Mouse (Mus musculus) T-helper 17 cell (primary cell): ENCODE measurements around the gene Rwdd1.
"Not testable (repeated sequence)": the region's sequence is repeated elsewhere in the genome, so short reads cannot be mapped to it uniquely, and the experiment has no call there.

Source experiments
- in situ Hi-C, 2 experiments: fragments of 300-600 bp; cut with MboI, MseI; formaldehyde crosslinking; loops; 1 replicate in 1 of 2; 2 replicates in 1 of 2; pipeline ENCODE4 v1.15.1; 2025; ENCODE audit warnings: high pct_unique_total_duplicates in 2 of 2

Rwdd1 gene

DNA sequence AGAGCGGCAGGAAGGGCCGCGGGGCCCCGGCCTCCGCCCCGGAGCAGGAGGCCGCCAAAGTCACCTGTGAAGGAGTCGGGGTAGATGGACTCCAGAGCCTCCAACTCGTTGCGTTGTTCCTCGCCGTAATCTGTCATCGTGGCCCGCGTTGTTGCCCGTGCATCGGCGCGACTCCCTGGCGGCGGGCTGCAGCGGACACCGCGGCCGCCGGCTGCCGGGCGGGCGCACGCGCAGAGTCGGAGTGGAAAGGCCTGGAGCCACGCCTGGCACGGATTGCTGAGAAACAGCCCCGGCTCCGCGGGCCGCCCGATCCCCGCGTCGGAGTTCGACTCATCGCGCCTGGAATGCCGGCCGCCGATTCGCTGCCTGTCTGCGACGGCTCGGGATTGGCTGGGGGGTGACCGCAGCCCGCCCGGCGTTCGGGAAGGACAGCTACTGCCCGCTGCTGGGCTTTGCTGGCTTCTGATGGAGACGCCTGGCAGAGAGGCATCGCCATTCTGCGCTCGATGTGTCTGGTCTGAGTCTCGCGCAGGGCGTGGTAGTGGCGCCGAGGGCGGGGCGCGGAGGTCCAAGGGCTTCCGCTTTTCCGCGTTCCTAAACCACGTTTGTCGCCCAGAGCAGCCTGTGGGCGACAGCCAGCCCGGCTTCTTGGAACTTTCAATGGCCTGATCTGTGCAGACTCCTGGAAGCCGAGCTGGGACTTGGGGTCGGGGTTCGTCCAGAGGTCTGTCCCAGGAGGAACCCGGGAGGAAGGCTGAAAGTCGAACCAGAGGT lies at the start of gene Rwdd1:
TSS of gene Rwdd1 (minus strand) at position 323 of the 774 bp plus-strand sequence.
- in situ Hi-C loops: loop anchor here (5.0 to 10.0 kb wide), 3 partner anchors 62 to 265 kb away; partner anchors contain the start of gene Tspyl1 (in 1 of the 2)

DNA sequence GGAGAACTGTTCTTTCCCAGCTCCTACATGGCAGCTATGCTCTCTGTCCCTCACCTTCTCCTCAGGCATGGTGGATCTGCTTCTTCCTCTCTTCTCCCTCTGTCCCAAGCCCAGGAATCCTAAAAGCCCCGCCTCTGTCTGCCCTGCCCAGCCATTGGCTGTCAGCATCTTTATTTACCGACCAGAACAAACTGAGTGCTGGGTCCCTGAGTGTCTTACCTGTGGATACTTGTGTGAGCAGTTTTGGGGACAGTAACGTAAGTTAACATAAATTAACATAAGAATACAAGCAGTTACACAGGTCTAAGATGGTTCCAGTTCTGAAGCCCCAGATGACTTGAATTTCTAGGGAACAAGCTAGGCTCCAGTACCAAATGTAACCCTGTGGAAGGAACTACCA lies 47.2 kb upstream of the Rwdd1 start:
- in situ Hi-C loops: no loop called here

DNA sequence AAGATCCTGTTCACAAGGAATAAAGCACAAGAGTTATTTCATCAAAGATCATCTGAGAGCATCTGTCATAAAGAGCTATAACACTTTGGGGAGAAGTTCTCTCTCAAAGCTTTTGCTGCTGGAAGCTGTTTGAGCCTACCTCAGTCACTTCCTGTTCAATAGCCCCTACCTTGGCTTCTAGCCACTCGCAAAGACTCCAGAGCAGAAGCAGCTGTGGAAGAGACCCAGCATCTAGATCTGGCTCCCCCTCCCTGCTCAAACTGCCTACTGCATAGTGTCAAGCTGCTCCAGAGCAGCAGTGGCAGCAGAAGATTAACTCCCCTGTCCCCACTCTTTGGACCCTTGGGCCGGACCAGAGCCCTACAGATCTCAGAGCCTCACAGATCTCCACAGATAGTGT lies 34.6 kb upstream of the Rwdd1 start:
- in situ Hi-C loops: no loop called here

DNA sequence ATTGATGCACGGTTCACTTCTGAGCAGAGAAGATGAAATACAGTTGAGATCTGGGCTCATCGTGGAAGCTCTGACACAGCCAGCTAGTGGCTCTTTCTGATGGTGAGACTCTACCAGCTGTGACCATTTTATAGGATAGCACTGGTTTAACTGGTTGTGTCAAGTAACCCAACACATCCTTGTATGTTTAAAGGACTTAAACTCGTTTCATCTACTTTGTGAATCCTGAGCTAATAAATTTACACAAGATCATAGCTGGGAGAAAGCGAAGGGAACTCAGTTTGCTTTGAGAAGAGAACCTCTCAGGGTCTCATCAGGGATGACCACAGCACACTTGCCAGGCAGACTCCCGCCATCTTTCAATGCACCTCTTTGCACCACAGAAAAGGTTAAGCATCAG lies 24.8 kb upstream of the Rwdd1 start, which contains the start of gene Calhm4:
TSS of gene Calhm4 (minus strand) at position 101 of the 400 bp plus-strand sequence.
- in situ Hi-C loops: no loop called here

DNA sequence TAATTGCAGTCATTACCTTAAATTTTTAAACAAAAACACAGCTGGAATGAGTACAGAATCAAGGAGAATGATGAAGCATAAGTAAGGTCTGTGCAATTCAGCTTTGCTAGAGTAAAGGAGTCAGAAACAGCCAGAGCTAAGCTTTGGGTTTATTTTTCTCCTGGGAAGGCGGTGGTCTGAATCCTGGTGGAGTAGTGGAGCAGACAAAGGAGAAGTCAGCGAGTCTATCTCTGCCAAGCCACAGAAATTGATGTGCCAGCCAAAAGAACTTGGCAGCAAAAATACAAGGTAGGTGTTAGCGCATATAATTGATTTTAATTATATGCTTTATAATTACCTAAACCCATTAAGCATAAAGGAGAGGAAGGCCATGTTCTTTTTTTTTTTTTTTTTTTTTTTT lies 18.0 kb upstream of the Rwdd1 start, which contains the start of gene Trappc3l:
TSS of gene Trappc3l (plus strand) at position 197 of the 400 bp plus-strand sequence.
- in situ Hi-C loops: no loop called here

DNA sequence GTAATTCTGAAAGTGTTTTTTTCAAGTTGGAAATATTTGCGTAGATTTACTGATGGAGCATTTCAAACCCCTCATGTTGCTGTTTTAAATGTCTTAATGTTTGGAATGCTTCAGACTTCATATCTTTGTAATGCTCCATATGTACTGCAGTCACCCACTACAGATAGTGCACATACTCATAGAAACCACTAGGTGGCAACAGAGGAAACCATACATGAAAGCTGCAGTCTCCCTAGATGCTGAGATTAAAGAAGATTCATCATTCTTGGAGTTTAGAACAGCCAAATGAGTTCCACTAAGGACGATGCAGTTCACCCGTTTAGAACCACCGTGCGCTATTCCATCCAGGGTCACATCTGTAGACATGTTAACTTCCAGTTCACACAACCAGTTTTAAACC lies 17.2 kb upstream of the Rwdd1 start:
- in situ Hi-C loops: no loop called here

DNA sequence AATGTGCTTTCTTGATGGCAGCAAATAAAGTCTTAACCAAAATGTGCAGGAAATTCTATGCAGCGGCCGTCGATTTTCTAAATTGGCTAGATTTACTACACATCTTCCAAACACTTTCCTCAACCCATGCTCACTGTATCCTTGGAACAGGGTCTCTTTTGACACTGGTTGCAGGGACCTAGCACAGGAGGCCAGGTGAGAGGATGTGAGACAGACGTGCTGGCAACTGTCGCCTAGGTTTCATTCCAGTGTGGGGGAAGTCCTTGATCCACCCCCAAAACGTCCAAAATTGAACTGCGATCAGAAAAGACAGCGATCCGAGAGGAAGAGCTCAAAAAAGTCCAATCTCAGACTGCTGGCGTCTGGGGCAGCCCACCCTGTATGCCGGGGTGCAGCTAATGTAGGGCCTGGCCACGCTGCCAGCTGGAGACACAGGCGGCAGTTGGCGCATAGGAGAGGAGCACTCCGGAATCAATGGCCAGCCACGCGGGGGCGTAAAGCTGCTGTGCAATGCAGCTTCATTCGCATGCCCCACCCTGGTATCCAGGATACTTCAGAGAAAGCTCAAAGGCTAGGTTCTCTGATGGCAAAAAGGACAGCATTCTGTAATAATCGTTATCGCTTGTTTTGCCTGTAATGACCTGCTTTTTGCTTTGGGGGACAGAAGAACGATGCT lies 14.3 kb upstream of the Rwdd1 start:
- in situ Hi-C loops: no loop called here

DNA sequence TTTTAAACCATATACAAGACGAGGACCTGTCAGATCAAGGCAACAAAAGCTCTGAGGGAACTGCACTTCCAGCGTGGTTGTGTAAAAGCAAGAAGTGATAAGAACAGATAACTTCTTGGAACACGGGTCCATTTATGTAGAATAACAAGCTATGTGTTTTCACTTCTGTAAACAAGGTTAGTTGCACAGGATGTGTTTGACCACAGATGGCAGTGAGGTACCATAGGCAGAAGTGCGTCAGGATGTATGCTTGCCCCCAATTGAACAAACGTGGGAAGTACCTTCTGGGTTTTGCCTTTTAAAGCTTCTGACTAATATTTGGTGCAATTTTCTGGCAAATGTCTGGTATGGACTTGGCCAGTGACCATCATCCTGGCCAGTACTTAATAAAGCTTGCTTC lies 10.9 kb upstream of the Rwdd1 start:
- in situ Hi-C loops: no loop called here

DNA sequence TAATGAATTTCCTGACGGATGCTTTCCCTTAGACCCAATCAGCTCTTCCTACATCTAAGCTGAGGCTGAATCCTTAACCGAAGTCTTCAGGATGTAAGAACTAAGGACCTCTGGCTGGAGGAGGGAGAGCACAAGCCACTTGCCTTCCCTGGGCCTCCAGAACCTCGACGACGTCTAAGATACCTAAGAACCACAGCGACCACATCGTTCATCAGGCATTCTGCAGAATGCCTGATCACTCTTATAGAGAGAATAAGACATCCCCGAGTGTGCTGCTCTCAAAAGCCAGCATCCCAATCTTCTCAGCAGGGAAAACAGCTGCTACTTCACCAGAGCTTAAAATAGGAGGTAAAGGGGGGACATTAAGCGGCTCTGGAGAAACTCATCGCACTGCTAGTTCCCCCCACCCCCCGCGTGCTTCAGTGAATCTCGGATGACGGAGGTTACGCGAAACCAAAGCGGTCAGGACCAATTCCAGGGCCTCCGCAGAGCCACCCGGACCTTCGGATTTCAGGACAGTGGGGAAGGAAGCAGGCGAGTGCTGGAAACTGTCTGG lies 600 bp downstream of the Rwdd1 start:
- in situ Hi-C loops: loop anchor here in 1 of 2 experiments (5.0 kb wide), 2 partner anchors 62 to 258 kb away; no protein-coding TSS in a partner anchor

DNA sequence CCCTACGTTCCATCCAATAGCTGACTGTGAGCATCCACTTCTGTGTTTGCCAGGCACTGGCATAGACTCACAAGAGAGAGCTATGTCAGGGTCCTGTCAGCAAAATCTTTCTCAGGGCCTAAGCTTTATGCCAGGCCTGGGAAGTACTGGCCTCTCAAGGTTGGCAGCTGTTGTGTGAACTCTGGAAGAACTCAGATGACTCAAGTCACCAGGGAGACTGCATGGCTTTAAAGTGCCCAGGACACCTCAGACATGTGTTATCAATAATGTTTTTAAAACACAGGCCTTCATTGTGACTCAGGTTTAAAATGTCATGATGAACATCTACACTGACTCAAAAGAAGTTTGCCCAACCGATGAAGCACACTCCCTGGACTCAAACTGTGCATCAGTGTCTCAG lies 6.2 kb downstream of the Rwdd1 start:
- in situ Hi-C loops: no loop called here

DNA sequence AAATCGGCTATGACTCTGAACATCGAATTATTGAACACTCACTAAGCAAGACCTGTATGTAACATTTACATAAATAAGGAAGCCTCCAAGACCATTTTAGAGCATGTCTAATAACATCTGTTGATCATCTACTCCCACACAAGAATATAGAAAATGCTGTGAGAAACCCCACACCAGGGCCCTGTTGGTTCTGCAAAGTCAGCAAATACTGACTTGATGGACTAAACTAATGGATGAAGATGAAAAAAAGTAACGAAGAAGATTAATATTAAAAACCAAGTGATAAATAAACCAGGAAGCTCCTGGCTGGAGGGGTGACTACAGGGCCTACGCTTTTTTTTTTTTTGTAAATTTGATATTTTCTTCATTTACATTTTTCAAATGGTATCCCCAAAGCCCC lies 6.8 kb downstream of the Rwdd1 start:
- in situ Hi-C loops: no loop called here

DNA sequence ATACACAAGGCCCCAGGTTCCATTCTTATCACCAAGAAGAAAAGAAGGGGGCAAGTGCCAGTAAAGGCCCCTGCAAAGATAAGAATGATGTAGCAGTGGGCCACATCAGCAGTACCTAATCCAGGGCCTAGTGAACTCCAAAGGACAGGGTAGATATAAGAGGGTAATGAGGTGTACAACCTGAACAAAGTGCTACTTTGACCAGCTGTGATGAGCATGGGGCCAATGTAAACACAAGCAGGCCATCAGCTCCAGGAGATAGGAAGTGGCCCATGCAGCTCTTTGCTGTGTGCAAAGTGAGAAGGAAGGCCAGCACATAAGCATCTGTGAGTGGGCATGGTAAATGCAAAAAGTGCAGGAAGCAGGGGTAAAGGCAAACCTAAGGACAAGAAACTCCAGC lies 21.0 kb downstream of the Rwdd1 start:
- in situ Hi-C loops: no loop called here

DNA sequence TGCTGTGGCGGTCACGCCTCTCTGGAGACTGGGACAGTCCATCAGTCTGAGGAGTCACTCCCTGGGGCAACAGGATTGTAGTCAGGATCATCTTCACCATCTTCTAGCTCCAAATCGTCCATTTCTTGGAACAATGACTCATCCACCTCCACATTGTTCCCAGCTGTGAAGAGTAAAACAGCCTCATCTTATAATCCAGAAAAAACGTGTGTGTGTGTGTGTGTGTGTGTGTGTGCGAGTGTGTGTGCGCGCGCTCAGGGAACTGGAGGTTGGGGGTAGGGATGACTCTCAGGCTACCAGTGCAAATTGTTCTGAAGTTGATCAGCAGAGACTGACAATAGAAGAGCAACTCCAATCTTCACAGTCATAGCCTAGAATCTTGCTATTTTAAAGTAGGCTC lies 22.7 kb downstream of the Rwdd1 start:
- in situ Hi-C loops: not testable (repeated sequence)

DNA sequence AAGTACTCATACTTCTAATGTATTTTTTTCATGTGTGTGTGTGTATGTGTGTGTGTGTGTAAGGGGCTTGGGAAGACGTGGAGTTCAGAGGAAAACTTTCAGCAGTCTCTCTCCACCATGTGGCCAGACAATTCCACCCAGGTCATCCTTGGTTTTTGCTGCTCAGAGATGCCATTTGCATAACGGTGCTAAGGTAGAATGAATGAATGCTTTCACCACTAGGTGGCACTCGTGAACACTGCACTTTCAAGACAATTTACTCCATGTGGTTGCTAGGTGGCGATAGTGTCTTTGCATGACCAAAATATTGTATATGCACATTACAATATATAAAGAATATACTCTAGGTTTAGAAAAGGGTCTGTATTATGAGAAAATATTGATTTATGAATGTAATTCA lies 32.7 kb downstream of the Rwdd1 start:
- in situ Hi-C loops: no loop called here

DNA sequence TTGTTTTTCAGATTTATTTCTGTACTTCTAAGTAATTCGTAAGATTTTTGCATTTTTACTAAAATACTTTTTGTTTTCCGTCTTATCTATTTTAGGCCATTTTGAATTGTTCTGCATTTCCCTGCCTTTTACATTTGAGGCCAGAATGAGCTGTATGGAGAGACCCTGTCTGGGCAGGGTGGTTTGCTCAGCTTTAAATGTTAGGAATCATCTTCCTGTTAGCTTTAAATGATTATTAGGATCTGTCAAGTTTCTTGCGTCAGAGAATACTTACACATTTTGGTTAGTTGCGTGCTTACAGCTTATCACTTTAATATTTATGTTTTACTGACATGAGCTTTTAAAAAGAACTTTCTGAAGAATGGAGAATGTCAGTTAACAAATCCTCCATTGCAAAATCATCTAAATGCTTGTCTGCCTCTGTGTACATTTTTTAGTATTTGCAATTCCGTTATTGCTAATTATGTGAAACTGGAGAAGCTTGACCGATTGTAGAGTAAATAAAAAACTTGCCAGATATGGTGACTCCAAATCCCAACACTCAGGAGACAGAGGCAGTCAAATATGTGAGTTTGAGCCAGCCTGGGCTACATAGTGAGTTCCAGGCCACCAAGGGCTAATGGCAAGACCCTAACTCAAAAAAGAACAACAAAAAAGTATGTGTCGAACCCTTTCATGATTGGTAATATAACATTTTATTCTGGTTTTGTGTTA lies 44.5 kb downstream of the Rwdd1 start:
- in situ Hi-C loops: loop anchor here in 1 of 2 experiments (5.0 kb wide), 1 partner anchor 662 kb away; no protein-coding TSS in a partner anchor

DNA sequence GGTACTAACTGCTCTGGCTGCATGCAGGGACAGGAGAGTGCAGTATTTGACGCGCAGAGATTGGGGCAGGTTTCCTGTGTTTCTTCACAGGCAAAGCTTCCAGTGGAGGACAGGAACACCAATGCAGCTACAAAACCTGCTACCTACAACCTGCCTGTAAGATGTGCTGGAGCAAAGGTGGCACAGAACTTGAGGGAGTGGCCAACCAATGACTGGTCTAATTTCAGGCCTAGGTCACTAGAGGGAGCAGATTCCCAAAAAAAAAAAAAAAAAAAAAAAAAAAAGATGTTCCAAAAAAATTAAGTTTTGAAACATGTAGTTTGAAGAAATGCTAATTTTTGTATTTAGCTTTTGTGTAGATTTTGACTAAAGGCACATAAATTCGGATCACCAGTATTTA lies 66.9 kb downstream of the Rwdd1 start:
- in situ Hi-C loops: no loop called here

DNA sequence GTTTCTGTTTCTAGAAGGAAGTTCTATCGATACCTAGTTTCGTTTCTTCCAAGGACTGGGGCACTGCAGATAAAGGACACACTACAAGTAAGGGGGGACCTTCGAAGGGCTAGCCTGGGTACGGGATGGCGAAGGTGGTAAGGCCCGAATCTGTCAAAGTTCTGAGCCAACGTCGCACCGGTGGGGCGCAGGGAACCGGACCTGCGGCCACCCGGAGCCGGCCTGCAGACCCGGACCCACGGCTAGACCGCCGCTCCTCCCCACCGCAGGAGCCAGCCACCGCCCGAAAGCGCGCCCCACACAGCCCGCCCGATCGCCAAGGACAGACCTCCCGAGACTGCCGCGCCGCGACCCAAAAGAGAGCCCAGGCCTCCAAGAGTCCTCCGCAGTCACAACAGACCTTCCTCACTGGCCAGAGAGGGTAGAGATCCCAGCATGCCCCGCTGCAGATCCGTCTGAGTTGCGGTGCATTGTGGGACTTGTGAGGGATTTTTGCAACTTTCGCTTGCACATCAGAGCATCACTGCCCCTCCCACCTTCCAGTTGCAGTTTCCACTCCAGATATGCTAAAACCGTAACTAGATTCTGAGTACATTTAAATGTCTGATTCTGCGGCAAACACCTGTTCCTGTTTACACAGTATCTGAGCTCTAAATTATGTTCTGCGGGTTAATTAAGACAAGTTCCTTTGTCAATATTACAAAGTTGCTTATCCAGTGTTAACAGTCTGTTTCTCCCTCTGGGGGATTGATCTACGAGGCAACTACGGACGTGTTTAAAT lies 68.4 kb downstream of the Rwdd1 start, which contains the start of gene Zup1:
TSS of gene Zup1 (minus strand) at position 467 of the 781 bp plus-strand sequence.
- in situ Hi-C loops: no loop called here
